Mouse (Mus musculus) heart, adult 8-10 months (tissue): ENCODE results near the gene Zmynd10. TPM values are rescaled to one million over a fixed set of nuclear protein-coding genes. Genes with fewer than 3 reads are reported as not detected.
"Not testable (repeated sequence)": the region's sequence is repeated elsewhere in the genome, so short reads cannot be mapped to it uniquely, and the experiment has no call there.

Experiments used
- DNase-seq: peaks from one replicate; pipeline ENCODE4 v3.0.0; 2022; ENCODE audit warnings: low spot score
- total RNA-seq, 4 experiments: library from RNA; stranded (reverse); gene quantifications; 2 replicates each; pipeline ENCODE4 v1.2.4; 2022

Gene Zmynd10
- total RNA-seq, 4 experiments from 2014 or later, result 0.35 to 0.40 TPM; not detected in 2

DNA sequence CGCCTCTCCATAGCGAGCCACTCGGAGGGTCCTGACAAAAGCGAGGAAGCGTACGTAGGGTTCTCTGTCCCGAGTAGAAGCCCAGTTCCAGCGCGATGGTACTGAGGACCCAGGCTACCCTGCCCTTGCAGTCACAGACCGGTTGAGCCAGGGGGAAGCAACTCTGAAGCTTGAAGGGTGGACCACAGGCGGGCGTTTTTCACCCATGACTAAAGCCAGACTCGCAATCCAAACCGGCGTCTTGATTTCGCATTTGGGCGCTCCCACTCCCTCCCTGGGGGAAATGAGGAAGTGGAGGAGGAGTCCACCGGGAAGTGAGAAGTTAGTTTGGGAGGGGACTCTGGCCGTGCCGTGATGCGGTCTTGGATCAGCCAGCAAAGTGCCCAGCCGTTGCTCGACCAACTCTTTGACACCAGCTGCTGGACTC, 7.9 kb downstream of the Zmynd10 start:
- peak; percentile 89 for DNase-seq

DNA sequence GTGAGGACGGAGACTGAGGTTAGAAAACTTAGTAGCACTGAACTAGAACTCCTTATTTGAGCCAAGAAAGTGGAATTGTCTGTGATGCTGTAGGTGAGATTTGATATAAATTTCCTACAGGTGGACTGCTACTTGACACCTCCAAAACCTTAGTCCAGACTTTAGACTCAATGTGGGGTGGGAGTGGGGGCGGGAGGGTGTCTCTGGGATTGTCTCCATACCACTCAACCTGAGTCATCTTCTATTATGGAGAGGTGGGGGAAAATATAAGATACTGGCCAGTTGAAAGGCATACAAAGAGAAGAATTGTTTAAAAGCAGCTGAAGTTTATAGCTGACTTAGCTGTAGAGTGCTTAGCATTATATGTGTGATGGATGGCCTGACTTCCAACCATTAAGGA, 8.6 kb downstream of the Zmynd10 start:
- no peak for DNase-seq

DNA sequence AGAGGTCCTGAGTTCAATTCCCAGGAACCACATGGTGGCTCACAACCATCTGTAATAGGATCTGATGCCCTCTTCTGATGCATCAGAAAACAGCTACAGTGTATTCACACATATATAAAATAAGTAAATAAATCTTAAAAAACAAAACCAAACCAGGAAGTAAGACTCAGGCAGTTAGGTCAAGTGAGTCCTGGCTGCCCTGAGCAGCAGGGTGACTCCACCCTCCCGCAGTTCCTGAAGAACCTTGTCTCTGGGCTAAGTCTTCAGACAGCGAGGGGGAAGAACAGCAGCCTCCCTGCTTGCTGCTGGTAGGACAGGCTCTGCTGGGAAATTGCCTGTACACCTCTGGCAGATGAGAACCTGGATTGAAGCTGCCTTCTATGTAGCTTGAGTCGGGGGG, 9.2 kb downstream of the Zmynd10 start:
- no peak for DNase-seq

DNA sequence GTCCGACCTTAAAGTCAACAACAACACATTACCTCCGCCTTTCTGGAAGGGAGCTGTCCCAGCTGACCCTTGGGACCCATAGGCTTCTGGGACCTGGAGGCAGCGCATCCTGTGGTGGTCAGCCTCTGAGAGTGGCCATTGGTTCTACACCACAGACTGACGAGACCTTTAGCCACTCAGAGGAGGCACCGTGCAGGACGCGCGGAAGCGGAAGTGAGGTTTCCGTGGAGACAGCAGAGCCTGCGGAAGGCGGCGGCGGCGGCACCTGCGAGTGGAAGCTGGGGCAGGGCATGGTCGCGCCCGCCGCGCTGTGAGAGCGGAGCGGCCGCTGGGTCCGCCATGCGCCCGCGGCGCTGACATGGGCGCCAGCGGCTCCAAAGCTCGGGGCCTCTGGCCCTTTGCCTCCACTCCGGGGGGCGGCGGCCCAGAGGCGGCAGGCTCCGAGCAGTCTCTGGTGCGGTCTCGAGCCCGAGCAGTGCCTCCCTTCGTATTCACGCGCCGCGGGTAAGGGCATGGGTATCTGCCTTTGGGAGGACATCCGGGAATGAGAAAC, 16.0 kb downstream of the Zmynd10 start, which contains the start of gene Tusc2:
TSS of gene Tusc2 (plus strand) at position 227 of the 553 bp plus-strand sequence.
- peak; percentile 98 for DNase-seq

DNA sequence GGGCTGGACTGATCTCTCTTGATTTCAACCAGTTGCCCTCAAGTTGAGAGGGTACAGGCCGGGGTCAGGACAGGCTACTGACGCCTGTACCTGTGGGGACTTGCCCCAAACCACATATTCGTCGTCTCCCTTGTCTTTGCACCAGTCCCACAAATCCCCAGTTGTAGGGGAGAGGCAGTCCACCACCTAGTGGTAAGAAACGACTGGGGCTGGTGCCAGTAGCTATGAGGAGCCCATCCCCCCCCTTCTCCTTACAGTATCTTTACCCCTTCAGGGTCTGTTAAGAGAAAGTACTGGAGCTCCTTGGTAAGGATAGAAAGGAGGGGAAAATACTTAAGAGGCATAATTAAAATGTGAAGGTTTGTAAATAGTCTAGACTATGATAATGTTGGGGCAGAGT, 18.5 kb downstream of the Zmynd10 start:
- not testable (repeated sequence) for DNase-seq

DNA sequence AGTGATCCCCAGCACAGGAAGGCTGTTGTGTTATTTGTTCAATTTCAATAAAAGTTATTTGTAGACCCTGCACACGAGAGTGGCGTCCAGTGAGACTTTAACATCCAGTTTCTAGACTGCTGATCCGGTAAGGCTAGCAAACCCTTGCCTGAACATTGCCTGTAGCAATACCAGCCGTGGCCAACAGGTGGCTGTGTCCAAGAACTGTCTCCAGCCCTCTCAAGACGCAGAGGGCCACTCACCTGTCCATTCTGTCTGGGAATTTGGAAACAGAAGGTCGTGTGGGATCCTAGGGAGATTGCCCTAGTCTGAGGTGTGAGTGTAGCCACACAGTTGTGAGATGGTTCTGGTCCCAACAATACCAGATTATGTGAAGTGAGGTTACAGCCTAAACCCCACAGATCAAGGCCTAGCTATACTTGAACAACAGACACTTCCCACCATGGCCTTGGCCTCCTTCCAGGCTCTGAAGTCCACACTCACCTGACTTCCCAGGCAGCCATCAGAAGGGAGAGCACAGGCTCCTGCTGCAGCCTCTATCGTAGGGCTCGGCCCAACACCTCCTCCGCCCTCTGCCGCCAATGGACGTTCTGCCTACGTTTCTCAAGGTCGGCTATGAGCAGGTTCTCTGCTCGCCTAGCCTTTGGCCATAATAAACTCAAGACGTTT, 19.1 kb downstream of the Zmynd10 start:
- DNase-seq, result peak; percentile 85

DNA sequence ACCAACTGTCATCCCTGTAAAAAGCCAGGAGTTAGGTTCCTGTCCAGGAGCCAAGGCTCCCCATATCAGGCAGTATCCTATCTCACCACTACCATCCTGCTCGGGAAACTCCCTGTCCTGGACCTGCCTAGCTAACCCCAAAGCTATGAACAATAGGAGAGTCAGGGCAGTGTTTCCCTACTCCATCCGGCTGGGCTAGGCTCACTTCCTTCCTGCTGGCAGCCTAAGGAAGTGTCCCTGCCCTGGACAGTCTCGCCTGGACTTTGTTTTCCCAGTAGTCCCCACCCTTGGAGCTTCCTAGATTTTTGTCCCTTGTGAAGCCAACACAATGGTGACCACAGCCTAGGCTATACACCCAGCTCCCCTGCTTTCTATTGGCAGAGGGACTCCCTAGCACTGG, 19.8 kb downstream of the Zmynd10 start:
- DNase-seq, result peak; percentile 87

DNA sequence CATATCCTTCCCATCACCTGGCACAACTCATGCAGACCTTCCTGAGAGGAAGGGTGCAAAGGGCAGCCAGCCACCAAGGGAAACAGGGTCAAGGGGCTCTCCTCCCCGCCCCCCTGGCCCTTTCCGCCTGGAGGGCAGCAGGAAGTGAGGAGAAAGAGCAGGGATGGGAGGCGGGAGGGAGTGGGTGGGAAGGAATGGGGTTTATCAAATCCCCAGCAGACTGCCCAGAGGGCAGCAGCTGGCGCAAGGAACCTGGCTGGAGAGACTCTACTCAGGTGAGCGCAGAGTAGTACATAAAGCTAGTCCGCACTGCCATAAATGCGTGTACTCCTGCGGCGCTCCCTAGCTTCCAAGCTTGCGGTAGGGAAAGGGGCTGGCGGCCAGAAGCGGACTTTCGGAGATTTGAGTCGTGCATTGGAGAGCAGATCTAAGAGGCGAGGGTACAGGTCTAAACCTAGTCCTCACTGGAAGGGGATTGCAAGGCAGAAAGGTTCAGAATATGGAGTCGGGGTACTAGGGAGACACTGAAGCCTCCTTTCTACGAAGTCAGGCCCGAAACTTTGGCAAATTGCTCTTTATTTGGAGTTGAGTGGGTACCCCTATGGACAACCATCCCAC, 20.7 kb downstream of the Zmynd10 start, which contains the start of gene Hyal2:
TSS of gene Hyal2 (plus strand) at position 244 of the 618 bp plus-strand sequence.
- no peak for DNase-seq

DNA sequence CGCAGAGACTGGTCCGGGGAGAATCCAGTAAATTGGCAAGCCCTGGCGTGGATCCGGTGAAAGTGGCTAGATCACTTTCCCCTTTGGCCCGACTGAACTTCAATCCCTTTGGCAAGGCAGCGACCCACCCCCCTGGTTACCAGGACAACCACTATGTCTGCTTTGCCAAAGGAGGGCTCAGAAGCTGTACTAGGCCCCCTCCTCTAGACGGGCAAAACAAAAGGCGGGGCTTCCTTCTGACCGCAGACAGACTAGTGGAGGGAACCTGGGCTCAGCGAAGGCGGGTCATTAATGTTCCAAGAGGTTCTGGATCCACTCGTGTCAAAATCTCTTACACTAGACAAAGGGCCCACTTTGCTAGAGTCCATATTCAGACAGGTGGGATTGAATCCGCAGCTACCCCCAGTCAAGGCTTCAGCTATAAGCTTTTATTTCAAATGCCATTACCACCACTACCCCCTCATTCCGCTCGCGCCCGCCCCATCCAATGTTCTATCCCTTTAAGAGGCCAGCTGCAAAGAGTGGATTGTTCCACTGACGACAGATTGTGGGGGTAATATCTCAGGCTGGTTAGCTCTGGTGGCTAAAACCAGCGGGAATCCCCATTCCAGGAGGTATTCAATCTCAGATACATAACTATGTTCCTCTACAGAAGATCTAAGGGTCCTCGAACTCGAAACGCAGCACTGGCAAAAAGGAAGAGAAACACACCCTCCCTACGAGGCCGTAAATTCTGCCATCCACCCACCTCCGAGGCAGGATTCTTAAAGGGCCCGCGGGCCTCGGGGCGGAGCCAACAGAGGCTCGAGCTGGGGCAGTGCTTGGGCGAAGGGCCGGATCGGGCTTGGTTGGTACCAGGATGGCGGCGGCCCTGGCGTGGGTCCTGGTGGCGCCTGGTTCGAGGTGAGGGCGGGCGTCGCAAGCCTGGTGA, 21.5 kb downstream of the Zmynd10 start:
- DNase-seq, result peak; percentile 86

DNA sequence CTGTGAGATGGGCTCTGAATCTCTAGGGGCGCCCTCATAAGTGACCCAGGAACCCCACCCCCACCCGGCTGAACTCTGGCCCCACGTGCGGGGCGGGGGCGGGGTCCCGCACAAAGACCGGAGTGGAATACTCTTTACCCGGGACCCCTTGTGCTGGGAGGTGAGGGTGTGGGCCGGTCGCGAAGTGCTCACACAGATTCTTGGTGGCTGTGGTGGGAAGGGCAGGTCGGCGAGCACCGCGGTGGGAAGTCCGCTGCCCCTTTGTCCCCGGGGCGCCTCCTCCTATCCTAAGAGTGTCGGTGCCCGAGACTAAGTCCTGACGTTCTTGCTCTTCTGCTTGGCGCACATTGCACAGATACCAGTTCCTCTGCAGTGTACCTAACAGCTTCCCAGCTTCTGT, 22.2 kb downstream of the Zmynd10 start:
- DNase-seq, result no peak

DNA sequence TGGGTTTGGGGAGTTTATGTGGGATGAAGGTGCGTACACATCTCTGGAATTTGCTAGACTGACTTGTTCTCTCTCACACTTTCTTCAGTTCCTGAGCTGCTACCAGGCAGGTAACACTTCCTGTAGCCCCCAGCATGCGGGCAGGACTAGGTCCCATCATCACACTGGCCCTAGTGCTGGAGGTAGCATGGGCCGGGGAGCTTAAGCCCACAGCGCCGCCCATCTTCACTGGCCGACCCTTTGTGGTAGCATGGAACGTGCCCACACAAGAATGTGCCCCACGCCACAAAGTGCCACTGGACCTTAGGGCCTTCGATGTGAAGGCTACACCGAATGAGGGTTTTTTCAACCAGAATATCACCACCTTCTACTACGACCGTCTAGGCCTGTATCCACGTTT, 22.9 kb downstream of the Zmynd10 start:
- DNase-seq, result no peak

DNA sequence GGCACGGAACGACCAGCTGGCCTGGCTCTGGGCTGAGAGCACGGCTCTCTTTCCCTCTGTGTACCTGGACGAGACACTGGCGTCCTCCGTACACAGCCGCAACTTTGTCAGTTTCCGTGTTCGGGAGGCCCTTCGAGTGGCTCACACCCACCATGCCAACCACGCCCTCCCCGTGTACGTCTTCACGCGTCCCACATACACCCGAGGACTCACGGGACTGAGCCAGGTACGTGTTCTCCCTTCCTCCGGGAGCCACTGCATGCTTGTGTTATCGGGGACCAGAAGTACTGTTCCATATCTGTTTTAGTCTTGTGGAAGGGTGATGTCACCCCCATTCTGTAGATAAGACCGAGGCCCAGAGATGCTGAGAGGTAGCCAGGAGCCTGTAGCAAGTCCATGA, 23.7 kb downstream of the Zmynd10 start:
- DNase-seq, result no peak

DNA sequence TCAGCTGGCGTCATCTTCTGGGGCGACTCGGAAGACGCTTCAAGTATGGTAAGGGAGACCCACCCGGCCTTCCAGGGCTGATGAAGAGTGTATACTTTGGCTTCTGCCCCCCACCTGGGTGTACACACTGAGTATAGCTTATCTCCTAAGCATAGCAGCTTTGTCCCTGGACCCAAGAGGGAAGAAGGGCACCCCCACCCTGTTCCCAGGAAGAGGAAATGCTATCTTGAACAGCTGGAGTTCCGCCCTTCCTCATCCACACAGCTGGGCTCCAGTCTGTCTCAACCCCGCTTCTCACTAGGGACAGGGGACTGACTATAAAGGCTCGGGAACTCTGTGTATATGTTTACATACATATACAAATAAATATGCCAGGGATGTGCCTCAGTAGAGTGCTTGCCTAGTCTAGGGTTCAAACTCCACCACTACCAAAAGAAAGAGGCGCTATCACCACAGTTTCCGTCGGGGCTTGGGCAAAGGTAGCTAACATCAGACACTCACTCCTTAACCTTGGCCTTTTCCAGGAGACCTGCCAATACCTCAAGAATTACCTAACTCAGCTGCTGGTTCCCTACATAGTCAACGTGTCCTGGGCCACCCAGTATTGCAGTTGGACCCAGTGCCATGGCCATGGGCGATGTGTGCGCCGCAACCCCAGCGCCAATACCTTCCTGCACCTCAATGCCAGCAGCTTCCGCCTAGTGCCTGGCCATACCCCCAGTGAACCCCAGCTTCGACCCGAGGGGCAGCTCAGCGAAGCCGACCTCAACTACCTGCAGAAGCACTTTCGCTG, 24.6 kb downstream of the Zmynd10 start:
- DNase-seq, result no peak

DNA sequence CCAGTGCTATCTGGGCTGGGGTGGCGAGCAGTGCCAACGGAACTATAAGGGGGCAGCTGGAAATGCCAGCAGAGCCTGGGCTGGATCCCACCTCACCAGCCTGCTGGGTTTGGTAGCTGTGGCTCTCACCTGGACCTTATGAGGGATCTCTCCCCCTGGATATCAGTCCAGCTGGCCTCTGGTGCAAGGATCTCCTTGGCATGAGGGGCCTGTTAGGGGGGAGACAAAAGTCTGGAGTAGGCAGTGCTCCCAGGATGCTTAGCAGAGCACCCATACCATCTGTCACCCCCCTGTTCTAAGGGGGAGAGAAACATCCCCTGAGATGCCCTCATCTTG, 25.2 kb downstream of the Zmynd10 start:
- DNase-seq, result no peak

DNA sequence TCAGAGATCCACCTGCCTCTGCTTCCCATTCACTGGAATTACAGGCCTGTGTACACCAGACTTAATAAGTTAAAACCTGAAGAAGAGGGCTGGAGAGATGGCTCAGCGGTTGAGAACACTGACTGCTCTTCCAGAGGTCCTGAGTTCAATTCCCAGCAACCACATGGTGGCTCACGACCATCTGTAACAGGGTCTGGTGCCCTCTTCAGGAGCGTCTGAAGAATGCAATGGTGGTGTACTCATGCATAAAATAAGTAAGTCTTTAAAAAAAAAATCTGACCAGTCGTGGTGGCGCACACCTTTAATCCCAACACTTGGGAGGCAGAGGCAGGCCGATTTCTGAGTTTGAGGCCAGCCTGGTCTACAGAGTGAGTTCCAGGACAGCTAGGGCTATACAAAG, 26.7 kb downstream of the Zmynd10 start:
- DNase-seq, result not testable (repeated sequence)

DNA sequence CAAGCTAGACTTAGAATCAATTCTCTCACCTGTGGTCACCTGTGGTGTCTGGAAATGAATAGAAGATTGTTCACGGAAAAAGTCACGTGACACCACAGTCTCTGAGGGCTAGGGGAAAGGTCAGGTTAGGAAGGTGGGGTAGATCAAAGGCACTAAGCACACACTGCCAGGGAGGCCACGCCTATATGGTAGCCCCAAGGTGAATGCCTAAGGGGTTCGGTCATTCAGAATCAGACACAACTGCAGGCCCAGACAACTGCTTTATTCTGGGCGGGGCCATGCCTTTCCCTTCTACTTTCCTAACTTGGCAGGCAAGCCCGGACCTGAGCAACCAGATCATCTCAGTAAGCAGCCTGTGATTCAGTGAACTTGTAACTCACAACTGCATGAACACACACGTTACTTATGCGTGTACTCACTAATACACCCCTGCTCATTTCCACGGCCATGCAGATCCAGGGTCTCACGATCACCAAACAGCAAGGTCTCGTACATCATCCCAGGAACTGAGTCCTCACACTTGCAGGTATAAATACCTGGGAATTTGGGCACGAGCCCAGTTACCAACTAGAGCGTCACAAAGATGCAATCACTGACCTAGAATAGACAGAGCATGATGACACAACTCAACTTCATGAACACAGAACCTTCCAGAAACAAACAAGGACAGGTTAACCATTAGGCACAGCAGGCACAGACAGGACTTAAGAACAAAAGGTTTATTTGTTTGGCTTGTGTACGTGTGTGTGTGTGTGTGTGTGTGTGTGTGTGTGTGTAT, 28.7 kb downstream of the Zmynd10 start:
- no peak for DNase-seq

DNA sequence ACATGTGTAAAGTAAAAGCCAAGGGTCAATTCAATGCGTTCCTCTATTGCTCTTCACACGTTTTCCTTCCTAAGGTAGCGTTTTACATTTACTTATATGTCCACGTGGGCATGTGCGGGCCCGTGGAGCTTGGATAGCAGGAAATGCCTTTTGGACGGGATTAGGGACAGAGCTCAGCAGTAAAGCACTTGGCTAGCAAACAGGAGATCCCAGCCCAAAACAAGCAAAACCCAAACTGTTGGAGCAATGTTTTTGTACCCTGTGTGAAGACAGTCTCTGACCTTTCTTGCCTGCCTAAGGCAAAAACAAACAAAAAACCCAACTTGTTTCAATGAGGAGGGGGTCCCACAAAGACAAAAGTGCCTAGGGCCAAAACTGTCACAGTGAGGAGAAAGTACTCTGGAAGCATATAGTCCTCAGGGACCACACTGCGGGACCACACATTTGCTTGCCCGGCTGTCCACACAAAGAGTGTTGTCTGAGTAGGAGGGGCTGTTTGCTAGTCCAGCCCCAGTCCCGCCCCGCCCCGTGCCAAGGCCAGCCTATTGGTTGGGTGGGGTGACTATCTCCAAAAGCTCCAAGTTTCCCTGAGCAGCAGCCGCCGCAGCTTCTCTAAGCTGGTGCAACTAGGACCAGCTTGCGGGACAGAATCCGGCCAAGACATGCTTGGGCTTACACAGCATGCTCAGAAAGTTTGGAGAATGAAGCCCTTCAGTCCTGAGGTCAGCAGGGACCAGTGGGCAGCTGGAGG, 29.4 kb downstream of the Zmynd10 start, which contains the start of gene Hyal1:
TSS of gene Hyal1 (plus strand) at position 571 of the 751 bp plus-strand sequence.
- DNase-seq, result peak; percentile 83

DNA sequence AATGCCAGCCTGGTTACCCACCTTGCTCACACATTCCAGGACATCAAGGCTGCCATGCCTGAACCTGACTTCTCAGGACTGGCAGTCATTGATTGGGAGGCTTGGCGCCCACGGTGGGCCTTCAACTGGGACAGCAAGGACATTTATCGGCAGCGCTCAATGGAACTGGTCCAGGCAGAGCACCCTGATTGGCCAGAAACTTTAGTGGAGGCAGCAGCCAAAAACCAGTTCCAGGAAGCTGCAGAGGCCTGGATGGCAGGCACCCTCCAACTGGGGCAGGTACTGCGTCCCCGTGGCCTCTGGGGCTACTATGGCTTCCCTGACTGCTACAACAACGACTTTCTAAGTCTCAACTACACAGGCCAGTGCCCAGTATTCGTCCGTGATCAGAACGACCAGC, 30.8 kb downstream of the Zmynd10 start:
- no peak for DNase-seq

DNA sequence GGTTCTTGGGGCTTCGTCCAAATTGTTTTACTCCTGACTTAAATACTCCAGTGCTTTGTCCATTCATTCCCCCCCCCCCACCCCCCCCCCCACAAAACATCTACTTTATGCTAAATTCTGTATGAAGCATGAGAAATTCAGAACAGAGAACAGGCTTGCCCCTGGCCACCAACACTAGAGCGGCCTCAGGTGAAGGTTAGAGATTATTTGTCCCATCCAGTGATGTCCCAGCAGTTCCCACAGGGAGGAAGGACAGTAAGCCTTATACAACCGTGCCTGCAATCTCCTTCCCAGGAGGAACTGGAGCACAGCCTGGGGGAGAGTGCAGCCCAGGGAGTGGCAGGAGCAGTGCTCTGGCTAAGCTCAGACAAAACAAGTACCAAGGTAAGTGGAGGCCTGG, 31.5 kb downstream of the Zmynd10 start, which contains the start of gene Naa80:
TSS of gene Naa80 (plus strand) at position 301 of the 400 bp plus-strand sequence.
- DNase-seq, result no peak
